Mouse (Mus musculus): ENCODE measurements around the gene Tubb4b.
A peak's percentile ranks its signal among the peaks of the same experiment; 100 is the strongest.

Tubb4b gene

DNA sequence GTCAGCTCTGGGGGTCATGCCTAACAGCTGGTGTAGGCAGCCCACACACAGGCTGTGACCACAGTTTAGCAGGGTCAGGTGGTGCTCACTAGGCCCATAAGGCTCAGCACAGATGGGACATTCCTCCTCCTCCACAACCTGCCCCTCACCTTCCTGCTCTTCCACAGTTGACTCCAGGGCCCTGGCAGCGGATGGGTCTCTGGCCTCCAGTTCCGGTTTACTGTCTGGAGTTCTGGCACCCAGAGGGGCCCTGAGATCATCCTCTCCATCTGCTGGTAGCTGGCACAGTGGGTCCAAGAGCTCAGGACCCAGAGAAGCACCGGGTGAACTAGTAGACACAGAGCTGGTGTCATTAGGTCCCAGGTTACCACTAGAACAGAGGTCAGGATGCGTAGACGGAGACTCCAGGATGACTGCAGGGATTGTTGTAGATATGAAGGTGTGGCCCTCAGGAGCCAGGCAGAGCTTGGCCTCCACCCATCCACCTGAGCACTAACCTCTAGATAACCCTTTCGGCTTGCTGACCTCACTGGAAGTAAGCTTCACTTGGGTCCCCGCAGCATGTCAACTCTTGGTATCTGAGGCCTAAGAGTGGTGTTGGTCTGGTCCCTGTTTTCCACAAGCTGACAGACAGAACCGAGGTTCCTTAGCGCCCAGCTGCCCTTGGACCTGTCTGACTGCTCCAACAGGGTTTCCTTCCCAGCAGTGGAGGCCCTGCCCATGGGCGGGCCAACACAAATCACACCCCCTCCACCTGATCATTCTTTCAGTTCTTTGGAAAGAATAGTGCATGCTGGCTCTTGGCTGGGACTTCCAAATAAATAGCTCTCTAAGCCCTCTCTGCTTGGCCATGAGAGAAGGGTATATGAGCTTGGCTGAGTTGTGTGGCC is 21.9 kb upstream of the Tubb4b start, which contains the start of gene AL732309.1:
Gene AL732309.1, minus strand, starts transcription at position 681 of the 890 bp plus-strand sequence.
- no peak for DNase-seq (ENCODE audit: low read depth, low spot score)

DNA sequence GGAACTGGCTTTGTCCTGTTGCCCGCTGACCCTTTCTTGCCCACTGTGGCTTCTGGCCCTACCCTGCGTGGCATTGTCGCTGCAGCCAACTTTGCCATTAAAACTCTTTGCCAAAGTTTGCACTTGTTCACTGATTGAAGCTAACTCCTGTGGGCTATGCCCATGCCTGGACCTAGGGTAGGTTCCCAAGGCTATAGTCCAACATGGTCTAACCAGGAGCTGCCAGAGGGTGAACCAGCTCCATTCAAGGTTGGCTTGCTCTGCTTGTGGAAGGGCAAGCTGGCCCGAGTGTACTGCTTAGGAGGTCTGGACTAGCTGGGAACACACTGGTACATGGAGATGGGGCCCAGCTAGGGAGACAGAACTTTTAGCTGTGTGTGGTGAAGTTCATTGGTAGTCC is 19.6 kb upstream of the Tubb4b start:
- no peak for DNase-seq (ENCODE audit: low read depth, low spot score)

- DNase-seq (ENCODE audit: low read depth, low spot score), result no peak
Measured at GRCm38 (mm10) chr2:25243342-25243741, 18.8 kb upstream of the Tubb4b start.

DNA sequence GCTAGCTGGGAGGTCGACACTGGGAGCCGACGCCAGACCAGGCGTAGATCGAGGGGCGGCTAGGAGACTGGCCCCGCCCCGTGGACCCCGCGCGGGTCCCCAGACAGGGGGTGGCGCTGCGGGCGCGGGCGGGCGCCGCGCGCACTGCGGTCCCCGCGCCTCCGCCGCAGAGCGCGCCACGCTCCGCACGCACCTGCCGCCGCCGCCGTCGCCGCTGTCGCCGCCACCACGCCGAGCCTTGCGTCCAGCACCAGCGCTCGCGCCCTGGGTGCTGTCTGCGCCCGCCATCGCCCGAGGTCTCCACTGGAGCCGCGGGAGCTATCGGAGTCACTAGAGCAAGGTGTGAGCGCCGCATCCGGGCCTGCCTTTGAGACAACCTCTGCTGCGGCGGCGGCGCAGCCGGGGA is 17.6 kb upstream of the Tubb4b start, which contains the start of the genes Rnf208 and Cysrt1:
Gene Rnf208, plus strand, starts transcription at position 155 of the 406 bp plus-strand sequence.
Gene Cysrt1, minus strand, starts transcription at position 352 of the 406 bp plus-strand sequence.
- peak; percentile 46 for DNase-seq (ENCODE audit: low read depth, low spot score)

- DNase-seq (ENCODE audit: low read depth, low spot score), result peak; percentile 36
Measured at GRCm38 (mm10) chr2:25241438-25241775, 16.9 kb upstream of the Tubb4b start.

GRCm38 (mm10) chr2:25240723-25241437 is 16.4 kb upstream of the Tubb4b start:
- peak; percentile 66 for DNase-seq (ENCODE audit: low read depth, low spot score)

DNA sequence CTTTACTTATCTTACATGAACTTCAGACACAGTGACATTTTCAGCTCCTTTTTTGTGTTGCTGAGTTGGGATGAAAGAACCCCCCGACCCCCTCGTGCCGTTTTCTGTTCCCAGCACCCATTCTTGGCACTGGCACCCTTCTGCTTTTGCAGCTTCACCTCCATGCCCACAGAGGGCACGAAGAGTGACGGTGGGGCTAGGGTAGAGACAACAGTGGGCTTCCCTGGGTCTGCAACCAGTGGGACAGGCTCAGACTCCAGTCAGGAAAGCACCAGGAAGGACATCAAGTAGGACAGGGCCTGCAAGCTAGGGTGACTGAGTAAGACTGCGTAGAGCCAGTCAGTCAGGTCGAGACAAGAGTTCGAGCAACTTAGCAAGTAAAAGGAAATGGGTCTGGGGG is 15.8 kb upstream of the Tubb4b start:
- no peak for DNase-seq (ENCODE audit: low read depth, low spot score)

GRCm38 (mm10) chr2:25239766-25240165 is 15.3 kb upstream of the Tubb4b start:
- no peak for DNase-seq (ENCODE audit: low read depth, low spot score)

GRCm38 (mm10) chr2:25238106-25238505 is 13.6 kb upstream of the Tubb4b start:
- no peak for DNase-seq (ENCODE audit: low read depth, low spot score)

GRCm38 (mm10) chr2:25237522-25237921 is 13.0 kb upstream of the Tubb4b start:
- no peak for DNase-seq (ENCODE audit: low read depth, low spot score)

DNA sequence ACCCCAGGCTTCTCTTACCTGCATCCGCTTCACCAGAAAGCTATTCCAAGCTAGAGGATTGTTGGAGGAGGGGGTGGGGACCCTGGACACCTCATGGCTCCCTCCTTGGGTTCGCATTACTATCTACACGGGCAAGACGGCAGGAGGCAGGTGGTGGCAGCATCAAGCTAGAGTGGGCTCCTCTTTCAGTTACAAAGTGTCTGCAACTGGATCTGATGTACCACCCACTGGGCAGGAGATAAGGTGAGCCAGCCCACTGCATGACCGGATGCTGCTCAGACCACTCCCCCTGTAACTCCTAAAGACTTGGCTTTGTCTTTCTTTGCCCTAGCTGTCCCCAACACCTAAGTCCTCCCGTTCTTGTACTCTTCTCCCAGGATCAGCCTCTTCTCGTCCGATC is 12.1 kb upstream of the Tubb4b start, which contains the start of gene Rnf224:
Gene Rnf224, minus strand, starts transcription at position 174 of the 400 bp plus-strand sequence.
- no peak for DNase-seq (ENCODE audit: low read depth, low spot score)

- DNase-seq (ENCODE audit: low read depth, low spot score), result no peak
Measured at GRCm38 (mm10) chr2:25234551-25235220, 10.2 kb upstream of the Tubb4b start.

GRCm38 (mm10) chr2:25234050-25234449 is 9.5 kb upstream of the Tubb4b start, which contains the start of gene Slc34a3:
Gene Slc34a3, minus strand, starts transcription at chr2:25234364.
- no peak for DNase-seq (ENCODE audit: low read depth, low spot score)

- no peak for DNase-seq (ENCODE audit: low read depth, low spot score)
Measured at GRCm38 (mm10) chr2:25233421-25233820, 8.9 kb upstream of the Tubb4b start.

DNA sequence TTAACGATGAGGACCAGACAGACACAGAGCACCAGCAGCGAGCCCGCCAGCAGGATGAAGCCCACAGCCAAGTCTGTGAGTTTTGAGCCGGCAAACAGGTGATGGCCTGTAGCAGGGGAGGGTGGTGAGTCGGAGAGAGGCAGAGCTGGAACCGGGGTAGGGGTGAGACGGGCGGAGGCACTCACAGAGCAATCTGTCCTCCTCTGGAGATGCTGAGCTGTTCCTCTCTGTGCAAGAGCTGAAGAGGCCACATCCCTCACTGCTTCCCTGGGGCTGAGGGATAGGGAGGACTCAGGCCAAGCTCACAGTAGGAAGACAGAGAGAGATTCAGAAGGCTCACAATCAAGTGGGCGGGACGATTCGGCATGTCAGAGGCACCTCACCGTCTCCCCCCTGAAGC is 6.5 kb upstream of the Tubb4b start:
- DNase-seq (ENCODE audit: low read depth, low spot score), result no peak

GRCm38 (mm10) chr2:25230581-25230980 is 6.1 kb upstream of the Tubb4b start:
- DNase-seq (ENCODE audit: low read depth, low spot score), result no peak

DNA sequence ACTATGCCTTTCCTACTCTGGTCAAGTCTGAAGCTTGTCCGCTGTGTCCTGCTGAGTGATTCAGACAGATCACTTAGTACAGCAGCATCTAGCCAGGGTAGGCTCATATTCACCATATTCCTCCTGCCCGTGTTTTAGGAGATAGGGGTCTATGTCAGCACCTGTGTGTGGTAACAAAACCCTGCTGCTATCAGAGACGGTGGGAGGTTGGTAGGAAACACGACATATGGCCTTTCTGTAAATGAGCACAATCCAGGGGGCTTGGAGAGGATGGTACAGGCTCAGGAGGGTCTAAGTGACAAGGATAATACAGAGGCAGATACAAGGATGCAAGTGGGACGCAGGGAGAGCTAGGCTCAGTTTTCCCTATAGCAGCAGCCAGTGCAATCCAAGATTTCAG is 5.1 kb upstream of the Tubb4b start:
- no peak for DNase-seq (ENCODE audit: low read depth, low spot score)

- no peak for DNase-seq (ENCODE audit: low read depth, low spot score)
Measured at GRCm38 (mm10) chr2:25228995-25229530, 4.6 kb upstream of the Tubb4b start.

GRCm38 (mm10) chr2:25228431-25228889 is 4.0 kb upstream of the Tubb4b start:
- peak; percentile 91 for DNase-seq (ENCODE audit: low read depth, low spot score)

GRCm38 (mm10) chr2:25227406-25227805 is 2.9 kb upstream of the Tubb4b start:
- DNase-seq (ENCODE audit: low read depth, low spot score), result no peak

GRCm38 (mm10) chr2:25226864-25227263 is 2.4 kb upstream of the Tubb4b start:
- no peak for DNase-seq (ENCODE audit: low read depth, low spot score)

Data from CD4-positive helper T cell, adult 2 months (primary cell).